Mouse (Mus musculus) embryonic fibroblast, embryonic 13.5 days (primary cell): Measurements from ENCODE around the gene Lsamp.

Experiments
- CTCF ChIP-seq: IDR thresholded peaks from 2 replicates; pipeline ENCODE4 v1.5.1; 2011; ENCODE audit warnings: mild to moderate bottlenecking, control low read depth, low read length, moderate library complexity, borderline replicate concordance; ENCODE audit not compliant: insufficient read depth
- POLR2A ChIP-seq: IDR thresholded peaks from 2 replicates; pipeline ENCODE4 v1.6.1; 2011; ENCODE audit warnings: low read depth, mild to moderate bottlenecking, control low read depth, low read length, moderate library complexity

- TF ChIP-seq CTCF (no peak), POLR2A (no peak)
These were observed 1669.1 kb downstream of the Lsamp start for GRCm38 (mm10) chr16:41653261-41653660.
